Mouse (Mus musculus): ENCODE results near the gene Rbm5. TPM values are rescaled to one million over a fixed set of nuclear protein-coding genes. Genes with fewer than 3 reads are reported as not detected.

Rbm5 gene
- total RNA-seq, 2 experiments from 2014 or later: 97.7 to 131 TPM

- DNase-seq: no peak
Observed at GRCm38 (mm10) chr9:107729709-107730108, 41.1 kb downstream of the Rbm5 start.

GRCm38 (mm10) chr9:107728919-107729670 is 41.7 kb downstream of the Rbm5 start:
- DNase-seq: no peak

- DNase-seq: no peak
Observed at GRCm38 (mm10) chr9:107727041-107727440, 43.8 kb downstream of the Rbm5 start.

DNA sequence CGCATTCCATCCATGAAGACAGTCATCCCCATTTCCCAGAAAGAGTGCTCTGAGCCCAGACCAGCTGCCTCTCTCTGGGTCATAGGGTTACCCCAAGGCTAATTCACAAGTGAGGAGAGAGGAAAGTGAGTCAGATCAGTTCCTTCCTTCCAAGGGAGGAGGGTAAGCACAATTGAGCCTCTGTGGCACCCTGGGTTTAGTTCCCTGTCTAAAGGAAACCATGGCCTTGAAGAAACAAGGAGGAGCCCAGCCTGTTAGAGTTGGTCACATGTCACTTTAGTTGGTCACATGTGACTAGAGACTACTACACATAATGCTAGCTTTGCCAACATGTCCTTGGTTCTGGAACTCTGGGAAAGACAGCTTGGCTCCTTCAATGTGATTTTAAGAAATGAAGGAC is 46.0 kb downstream of the Rbm5 start:
- DNase-seq: no peak

DNA sequence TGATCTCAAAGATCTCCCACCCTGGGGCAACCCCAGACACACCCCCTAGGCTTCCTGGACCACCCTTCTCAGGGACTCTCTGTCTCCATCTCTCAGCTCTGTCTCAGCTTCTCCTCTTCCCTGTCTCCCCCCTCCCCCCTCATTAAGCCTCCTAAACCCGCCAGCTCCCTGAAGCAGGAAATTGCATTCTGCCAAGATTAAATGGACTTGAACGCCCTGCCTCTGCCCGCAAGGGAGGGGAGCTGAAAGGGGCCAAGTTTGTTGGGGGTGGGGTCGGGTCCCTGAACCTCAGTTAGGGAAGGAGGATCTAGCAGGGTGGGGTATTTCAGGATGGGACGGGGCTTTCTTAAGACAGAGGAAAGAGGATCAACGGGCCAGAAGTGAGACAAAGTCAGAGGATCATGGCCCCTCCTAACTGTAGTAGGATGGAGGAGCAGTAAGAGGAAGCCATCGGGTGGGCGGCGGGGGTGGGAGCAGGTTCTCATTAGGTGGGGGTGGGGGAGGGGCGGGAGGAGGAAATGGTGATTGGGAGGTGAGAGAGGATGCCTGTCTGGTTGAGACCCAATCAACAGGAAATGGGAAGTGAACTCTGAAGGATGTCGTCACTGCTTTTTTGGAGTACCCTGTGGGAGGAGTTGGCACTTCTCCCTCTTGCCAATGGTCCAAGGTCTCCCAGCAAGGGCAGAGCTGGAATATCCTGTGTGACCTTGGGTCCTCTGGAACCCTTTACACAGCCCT is 46.8 kb downstream of the Rbm5 start:
- DNase-seq: peak; percentile 76

DNA sequence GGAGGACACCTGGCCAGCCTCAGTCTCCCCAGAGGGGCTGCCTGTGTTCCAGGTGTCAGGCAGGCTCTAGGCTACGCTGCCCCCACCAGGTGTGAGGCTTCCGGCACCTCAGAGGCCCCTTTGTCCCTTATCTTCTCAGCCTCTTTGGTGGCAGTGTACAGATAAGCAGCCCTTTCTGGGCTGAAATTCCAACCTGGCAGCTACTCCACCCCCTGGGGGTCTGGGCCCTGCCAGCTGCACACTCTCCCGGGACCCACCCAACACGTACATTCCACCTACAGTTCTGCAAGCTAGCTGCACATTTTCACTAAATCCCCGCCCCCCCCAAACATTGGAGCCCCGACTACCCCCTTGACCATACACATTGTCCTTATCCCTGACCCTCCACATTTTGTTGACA is 47.5 kb downstream of the Rbm5 start:
- DNase-seq: no peak

DNA sequence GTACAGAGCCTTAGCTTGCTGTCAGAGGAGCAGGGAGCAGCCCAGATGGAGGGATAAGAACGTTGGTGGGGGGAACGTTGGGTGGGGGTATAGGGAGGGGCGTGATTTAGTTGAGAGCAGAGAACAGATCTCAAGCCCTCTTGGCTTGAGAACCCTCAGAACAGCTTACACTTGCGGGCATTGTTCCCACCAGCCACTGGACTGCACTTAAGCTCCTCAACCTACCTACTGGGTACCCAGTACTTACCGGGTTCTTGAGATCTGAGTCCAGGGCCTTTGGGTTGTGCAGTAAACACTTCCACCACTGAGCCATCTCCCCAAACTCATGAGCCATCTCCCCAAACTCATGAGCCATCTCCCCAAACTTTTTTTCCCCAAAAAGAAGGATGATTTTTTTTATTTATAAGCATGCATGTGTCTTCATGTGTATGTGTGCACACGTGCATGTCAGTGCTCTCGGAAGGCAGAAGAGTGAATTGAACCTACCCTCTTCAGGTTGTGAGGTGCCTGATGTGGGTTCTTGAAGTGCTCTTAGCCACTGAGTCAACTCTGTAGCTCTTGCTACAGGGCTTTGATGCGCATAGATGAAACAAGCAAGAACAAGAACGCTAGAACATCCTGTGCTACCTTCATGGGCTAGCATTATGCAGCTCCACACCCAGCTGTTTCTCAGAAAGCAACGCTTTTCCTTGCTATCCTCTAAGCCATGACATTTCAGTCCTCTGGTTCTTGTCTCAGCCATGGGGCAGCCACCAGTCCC is 51.8 kb downstream of the Rbm5 start:
- DNase-seq: no peak

DNA sequence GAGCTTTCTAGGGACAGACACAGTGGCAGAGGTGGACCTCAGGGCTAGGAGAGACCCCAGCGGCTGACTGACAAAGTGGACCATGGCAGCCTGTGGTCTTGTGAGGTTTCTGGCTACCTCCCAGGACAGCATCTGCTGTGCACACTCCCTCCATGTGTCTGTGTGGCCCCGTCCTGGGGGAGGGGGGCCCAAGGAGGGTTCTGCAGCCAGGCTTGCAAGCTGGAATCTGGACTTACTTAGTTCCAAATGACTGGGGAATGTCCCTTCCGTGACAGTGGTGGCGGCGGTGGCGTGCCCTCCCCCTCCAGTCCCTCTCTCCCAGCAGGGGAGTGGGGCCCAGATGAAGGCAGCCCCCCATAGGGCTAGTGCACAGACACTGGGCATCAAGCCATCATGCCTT is 53.8 kb downstream of the Rbm5 start:
- DNase-seq: no peak

DNA sequence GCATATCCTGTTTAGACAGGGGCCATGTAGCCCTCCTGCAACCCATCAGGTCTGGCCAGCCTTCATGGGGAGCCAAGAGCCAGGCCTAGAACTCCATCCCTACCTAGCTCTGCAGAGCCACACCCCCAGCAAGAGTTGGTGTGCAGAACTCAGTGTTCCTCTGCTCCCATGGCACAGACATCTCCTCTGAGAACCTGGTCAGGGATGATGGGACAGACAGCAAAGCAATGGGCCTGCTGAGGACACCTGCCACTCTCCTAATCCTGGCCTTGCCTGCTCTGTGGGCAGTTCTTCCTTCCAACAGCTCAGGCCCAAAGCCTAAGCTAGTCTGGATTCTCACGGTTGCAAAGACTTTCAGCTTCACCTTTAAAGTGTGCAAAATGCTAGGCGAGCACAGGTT is 55.2 kb downstream of the Rbm5 start:
- no peak for DNase-seq

- DNase-seq: peak; percentile 72
Observed at GRCm38 (mm10) chr9:107714221-107714952, 56.4 kb downstream of the Rbm5 start.

- peak; percentile 87 for DNase-seq
Observed at GRCm38 (mm10) chr9:107709697-107710483, 60.9 kb downstream of the Rbm5 start, which contains the start of gene Sema3f. Gene Sema3f, minus strand, starts transcription at chr9:107710475.

DNA sequence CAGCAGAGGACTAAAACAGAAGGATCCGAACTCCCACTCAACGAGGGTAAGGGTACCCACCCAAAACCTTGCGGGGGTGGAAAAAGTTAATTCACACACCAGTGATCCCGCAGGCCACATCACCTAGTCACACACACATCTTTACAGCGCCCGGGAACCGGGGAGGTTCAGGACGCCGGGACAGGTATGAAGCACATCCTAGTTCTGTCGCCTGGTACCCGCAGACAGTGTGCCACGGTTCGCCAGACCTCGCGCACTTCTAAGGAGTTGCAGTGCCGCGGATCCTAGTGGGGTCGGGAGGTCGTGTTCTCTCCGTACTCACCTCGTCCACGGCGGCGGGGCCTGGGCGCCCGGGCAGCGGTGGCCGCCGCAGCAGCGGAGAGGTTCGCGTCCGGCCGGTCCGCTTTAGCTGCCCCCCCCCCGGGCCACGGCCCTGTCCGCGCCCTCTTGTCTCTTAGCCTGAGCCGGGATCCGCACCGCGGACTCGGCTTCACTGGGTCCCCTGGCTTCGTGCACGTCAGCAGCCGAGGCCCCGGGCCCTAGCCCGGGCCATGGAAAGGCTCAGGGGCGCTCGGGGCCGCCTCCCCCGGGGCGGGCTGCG is 61.6 kb downstream of the Rbm5 start:
- no peak for DNase-seq

DNA sequence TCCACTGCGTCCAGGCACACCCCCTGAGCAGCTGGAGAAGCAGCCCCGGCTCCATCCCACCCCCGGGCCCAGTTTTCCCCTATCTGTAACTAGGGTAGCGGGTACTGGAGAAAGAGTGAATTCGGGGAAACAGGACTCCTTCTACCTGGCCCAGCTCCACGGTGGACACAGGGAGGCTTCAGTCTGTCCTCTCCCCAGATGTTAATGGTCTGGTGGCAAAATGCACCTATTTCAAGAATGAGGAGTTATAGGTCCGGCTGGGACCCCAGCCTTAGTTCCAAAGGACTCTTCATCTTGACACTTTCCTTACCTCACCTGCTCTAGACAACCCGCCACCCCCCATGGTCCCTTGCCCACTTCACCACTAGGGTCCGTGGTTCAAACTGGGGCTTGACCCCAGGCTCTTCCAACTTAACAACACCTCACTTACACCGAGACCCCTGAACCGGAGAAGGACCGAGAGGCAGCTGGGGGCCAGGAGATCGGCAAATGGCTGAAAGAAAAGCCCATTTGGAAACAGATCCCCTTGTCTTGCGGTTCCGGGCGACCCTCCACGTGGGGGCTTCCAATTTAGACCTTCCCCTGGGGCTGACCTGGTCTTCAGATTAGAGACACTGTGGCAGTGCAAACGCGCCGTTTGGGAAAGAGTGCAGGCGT is 62.2 kb downstream of the Rbm5 start:
- DNase-seq: no peak

DNA sequence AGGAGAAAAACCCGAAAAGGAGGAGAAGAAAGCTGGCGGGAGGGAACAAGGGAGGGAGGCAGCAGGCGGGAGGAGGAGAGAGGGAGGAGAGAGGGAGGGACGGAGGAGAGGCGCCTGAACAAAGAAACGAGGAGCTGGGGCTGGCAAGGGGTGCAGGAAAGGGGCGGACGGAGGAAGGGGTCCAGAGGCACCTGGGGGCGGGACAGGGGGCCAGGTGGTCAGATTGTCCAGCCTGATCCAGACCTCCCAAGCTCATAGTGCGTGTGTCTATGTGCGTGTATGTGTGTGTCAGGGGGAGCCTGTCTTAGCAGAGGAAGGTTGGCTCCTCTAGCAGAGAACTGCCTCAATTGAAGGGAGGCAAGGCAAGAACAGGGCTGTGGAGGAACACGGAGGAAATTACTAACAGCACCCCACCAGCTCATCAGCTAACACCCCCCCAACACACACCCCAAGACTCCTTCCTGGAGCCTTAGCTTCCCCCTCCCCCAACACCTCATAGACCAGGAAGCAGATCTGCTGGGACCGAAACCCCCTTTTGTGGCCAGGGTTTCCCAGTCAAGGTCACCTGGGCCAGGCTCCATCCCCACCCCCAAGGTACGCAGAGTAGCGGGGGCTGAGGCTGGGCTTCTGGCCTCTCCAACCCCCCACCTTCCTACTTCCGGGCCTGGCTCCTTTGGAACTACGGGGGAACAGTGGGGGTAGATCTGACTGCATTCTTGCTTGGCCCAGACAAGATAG is 62.9 kb downstream of the Rbm5 start:
- no peak for DNase-seq

DNA sequence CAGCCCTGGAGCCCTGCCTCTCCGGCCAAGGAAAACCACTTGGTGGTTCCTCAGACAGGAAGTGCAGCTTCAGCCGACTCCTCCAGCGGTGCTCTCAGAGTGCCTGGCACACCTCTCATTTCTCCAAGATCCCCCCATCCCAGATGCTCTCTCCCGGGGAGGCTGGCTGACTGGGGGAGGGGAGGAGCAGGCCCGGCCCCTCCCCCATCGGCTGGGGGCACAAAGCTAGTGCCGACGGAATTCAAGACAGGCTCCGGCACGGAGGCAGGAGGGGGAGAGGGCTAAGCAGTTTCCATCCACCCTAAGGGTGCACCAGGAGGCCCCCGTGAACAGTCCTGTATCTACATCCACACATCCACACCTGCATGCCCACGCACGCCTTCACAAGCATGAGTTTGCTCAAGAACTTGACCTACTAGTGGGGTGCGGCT is 64.0 kb downstream of the Rbm5 start:
- no peak for DNase-seq

DNA sequence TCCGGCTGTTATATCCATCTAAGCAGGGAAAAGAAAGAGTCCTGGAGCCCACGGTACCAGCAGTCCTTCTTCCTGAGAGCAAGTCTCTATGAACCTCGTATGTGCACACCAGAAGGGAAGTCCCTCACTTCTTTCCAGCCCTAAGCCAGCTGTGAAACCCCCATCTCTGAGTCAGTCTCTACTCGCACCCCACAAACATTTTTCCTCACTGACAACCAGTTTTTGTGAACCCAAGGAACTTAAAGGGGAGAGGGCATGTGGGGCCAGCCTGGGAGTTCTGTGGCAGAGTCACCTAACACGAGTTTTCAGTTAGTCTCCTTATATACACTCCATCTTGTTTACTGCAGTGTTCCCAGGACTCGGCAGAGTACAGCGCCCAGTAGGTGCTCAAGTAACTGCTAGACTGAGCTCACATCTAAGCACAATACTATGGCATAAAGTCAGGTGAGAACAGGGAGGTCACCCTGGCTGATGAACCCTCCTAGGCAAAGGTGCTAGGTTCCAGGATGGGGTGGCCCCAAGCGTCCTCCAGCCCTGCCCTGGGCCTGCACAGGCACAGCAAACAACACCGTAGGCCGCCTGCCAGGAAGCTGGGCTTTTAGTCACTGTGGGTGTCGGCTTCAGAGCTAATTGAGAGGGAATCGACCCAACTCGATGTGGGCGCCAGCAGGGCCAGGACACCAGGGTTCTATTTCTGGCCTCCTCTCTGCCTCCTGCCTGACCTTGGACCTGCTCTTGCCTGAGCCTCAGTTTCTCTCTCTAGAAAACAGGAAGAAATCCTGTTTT is 67.3 kb downstream of the Rbm5 start:
- DNase-seq: peak; percentile 51

DNA sequence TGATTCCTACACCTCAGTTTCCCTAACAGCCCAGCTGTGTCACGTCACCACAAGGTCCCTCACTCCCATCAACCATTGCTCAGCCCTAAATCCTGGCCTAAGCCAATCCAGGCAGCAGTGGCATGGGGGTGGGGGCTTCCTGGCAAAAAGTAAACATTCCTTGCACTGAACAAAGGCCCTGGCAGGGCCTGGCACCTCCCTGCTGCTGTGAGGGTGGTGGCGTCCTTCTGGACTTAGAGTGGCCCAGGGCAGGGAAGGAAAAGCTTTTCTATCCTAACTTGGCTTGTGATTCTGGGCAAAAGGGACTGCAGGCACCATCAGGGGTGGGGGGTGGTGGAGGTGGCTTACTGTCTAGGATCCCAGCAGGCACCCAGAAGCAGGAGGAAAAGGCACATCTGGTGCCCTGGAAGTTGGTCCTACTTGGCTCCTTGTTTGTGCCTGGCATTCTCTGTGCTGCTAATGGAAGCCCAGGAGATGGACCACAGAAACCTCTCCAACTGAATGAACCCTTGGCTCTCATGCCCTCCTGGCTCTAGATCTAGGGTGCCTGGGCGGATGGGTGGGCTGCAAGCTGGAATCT is 68.1 kb downstream of the Rbm5 start:
- DNase-seq: no peak

DNA sequence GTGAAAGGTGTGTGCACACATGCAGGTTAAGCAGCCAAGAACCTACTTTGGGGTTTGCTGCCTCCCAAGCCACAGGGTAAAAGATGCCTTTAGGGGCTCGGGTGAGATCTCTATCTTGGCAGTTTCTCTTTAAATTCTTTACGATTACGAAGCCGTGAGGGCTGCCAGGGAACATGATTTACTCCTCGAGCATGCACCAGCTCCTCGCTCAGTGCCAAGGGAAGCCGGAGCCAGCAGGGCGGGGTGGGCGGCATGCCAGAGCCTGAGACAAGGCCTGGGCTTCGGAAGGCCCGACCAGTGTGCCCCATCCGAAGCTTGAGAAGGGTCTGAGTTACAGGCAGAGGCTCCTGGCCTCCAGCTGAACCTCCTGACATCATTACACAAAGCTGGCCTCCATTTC is 69.2 kb downstream of the Rbm5 start:
- peak; percentile 92 for DNase-seq

Data from adrenal gland, postnatal 10 days (tissue).